Mouse (Mus musculus): ENCODE data around the gene Siva1.

Gene Siva1

DNA sequence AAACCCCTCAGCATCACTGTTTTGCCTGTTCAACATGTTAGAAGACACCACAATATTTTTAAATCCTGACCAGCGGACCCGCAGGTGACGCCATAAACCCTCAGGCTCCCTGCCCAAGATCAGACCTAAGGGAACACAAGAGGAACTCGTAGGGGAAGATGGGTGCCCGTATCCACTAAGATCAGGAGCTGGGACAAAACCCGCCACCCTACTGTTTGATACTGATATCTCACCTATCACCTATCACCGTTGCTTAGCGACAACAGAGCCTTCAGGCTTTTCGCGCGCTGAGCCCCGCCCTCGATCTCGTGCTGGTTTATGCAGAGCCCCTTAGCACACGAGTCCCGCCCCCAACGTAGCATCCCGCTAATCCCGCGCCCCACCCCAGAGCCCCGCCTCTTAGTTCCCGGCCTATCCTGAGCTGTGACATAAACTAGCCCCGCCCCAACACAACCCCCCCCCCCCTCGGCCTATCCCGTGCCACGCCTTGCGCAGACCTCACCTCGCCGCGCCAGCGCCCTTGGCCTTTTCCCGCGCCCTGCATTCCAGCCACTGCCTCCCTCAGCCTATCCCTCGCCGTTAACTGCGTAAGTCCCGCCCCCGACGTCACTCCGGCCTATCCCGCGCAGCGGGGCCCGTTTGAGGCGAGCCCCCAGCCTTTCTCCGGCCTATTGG lies at the start of gene Siva1:
TSS of gene Siva1 (plus strand) at position 500 of the 675 bp plus-strand sequence.
- peak; percentile 99 for DNase-seq

DNA sequence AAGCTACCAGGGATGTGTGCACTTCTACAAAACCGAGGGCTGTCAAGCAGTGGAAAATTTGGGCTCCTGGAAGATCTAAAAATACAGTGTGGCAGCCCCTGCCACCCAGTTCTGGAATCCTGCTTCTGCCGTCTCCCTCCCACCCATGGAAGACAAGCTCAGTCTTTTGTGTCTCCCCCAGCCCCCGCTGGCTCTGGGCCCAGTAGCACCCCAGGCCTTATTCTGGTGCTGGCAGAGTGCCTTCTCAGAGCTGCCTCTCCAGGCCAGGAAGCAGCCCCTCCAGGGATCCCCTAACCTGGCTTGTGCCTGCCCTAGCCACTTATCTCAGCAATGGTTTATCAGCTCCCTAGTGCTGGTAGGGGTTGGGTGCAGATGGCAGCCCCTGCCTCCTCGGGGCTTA lies 49.5 kb upstream of the Siva1 start:
- DNase-seq = no peak

GRCm38 (mm10) chr12:112595626-112596025 lies 48.9 kb upstream of the Siva1 start:
- DNase-seq = no peak

- no peak for DNase-seq
Measured at GRCm38 (mm10) chr12:112596454-112596853, 48.0 kb upstream of the Siva1 start.

- DNase-seq = no peak
Measured at GRCm38 (mm10) chr12:112596891-112597500, 47.5 kb upstream of the Siva1 start.

GRCm38 (mm10) chr12:112597618-112598017 lies 46.9 kb upstream of the Siva1 start:
- no peak for DNase-seq

GRCm38 (mm10) chr12:112599198-112599597 lies 45.3 kb upstream of the Siva1 start:
- DNase-seq = peak; percentile 72

DNA sequence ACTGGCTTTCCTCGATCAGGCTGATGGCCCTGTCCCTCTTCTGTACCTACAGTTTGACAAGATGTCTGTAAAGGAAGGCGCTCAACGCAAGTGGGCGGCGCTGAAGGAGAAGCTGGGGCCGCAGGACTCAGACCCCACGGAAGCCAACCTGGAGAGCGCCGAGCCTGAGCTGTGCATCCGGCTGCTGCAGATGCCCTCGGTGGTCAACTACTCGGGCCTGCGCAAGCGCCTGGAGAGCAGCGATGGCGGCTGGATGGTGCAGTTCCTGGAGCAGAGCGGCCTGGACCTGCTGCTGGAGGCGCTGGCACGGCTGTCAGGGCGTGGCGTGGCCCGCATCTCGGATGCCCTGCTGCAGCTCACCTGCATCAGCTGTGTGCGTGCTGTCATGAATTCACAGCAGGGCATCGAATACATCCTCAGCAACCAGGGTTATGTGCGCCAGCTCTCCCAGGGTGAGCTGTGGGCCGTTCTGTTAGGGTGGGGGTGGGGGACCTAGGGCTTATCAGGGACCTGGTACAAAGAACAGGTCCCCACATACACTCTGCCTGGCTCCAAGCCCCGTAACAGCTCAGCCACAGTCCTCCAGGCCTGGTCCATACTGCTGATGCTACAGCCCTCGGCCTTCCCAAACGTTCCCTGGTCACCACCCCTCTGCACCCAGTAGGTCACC lies 44.4 kb upstream of the Siva1 start:
- no peak for DNase-seq

- no peak for DNase-seq
Measured at GRCm38 (mm10) chr12:112604022-112604421, 40.5 kb upstream of the Siva1 start.

GRCm38 (mm10) chr12:112604709-112605649 lies 39.5 kb upstream of the Siva1 start:
- peak; percentile 62 for DNase-seq

GRCm38 (mm10) chr12:112605766-112606165 lies 38.7 kb upstream of the Siva1 start:
- peak; percentile 71 for DNase-seq

DNA sequence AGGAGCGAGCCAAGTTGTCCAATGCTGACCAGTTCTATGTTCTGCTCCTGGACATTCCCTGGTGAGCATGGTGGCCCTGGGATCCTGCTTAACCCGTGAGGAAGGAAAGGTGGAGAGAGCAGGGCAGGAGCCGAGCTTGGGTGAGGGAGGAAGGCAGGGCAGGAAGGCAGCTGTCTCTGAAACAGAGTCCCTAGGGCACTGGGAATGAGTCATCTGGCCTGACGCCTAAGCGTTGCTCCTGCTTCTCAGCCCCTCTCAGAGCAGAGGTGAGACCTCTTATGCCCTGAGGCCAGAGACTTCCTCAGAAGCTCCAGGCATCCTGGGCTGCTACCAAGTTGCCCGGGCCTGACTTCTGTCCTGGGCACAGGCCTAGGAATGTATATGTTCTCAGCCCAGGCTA lies 37.5 kb upstream of the Siva1 start:
- no peak for DNase-seq

GRCm38 (mm10) chr12:112609031-112609430 lies 35.4 kb upstream of the Siva1 start:
- no peak for DNase-seq

DNA sequence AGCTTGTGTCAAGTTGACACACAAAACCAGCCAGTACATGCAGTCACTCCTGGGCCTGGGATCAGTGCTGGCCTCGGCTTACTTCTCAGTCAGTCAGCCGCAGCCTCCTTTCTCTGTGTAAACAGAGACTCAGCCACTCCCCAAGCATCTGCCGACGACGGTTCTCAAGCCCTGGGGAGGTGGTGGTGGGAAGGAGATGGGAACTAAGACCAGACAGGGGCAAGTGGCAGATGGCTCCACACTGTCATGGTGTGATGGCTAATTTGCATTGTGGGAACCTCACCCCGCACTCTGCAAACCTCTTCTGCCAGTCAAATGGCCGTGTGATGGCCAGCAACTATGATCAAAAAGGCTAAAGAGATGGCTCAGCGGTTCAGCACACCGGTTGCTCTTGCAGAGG lies 27.8 kb upstream of the Siva1 start:
- DNase-seq = no peak

DNA sequence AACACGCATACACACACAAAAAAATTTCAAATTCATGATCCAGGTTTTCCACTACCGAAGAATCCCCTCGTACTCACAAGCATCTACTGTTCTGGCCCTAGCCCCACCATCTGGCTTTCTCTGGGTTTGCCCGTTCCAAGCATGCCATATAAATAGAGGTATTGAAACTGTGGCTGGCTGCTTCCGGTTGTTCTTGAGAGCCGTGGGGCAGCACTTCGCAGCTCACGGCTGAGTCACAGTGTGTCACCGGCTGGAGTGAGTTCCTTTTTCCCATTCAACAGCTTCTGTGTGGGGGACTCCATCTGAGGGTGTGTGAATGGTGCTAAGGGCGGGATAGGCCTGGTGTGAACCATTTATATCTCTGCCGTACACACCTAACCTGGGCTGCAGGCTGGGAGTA lies 27.3 kb upstream of the Siva1 start:
- DNase-seq = no peak

DNA sequence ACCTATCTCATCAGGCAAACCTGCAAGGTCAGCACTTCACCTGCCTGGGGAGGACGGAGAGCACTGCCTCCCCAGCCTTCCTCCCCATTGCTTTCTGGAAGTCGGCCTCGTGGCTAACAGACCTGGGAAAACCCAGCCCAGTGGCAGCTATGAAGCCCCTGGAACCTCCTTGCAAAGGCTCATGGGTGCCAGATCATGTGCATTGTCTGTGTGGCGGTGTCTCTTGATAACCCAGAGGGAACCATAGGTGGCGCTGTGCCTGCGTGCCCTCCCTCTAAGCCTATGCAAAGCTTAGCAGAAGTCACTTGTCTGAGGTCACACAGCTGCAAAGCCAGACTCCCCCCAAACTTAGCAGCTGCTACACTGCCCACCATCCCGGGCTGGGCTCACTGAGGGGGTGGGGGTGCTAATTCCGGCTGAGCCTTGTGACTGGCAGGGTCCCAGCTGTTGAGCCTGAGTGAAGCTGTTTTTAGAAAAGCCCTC lies 26.5 kb upstream of the Siva1 start:
- peak; percentile 68 for DNase-seq

DNA sequence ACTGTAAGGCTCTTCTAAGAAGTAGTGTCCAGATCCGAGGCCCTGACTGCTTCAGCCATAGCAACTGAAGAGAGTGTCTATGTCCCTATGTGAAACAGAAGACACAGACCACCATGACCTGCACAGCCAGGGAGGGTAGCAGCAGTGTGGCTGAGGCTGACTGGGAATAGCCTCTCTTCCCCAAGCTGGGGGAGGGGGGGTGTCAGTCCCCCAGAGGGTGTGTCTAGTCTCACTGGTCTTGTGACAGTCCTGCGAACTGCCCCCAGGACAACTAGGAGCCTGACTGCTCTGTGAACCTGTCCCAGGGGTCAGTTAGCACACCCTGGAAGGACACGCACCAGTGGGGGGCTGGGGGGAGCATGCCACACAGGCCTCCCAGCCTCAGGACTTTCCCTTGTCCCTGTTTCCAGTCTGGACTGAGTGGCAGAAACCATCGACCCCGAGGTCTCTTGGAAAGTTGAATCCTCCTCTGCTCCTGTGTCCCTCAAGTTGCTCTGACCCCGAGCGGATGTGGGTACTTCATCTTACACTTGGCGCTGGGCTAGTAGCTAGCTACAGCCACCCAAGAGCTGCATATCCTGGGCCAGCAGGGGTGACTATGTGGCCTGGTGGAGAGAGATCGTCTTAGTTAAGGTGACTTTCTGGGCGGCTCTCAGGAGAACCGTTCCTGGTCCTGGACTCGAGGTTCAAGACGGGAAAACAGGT lies 25.3 kb upstream of the Siva1 start:
- no peak for DNase-seq

DNA sequence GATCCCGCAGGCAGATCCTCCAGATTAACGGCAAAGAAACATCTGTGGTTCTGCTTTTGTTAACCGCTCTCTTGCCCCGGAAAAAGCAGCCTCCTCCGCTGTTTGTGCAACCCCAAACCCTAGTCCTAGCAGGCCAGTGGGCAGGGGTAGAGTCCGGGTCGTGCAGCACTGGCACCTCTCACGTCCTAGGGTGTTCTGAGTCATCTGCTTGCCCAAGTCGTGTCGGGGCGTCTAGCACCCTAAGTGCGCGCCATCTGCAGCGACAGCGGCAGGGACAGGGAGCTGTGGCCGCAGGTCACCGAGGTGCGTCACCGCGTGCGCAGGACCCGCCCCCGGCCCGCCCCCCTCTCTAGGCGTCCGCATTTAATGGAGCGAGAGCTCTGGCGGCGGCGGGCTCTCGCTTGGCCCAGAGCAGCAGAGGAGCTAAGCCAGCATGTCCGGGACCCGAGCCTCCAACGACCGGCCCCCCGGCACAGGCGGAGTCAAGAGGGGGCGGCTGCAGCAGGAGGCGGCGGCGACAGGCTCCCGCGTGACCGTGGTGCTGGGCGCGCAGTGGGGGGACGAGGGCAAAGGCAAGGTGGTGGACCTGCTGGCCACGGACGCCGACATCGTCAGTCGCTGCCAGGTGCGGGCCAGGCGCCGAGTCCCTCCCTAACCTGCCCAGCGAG lies 24.7 kb upstream of the Siva1 start, which contains the start of gene Adssl1:
TSS of gene Adssl1 (plus strand) at position 360 of the 668 bp plus-strand sequence.
- DNase-seq = peak; percentile 75

DNA sequence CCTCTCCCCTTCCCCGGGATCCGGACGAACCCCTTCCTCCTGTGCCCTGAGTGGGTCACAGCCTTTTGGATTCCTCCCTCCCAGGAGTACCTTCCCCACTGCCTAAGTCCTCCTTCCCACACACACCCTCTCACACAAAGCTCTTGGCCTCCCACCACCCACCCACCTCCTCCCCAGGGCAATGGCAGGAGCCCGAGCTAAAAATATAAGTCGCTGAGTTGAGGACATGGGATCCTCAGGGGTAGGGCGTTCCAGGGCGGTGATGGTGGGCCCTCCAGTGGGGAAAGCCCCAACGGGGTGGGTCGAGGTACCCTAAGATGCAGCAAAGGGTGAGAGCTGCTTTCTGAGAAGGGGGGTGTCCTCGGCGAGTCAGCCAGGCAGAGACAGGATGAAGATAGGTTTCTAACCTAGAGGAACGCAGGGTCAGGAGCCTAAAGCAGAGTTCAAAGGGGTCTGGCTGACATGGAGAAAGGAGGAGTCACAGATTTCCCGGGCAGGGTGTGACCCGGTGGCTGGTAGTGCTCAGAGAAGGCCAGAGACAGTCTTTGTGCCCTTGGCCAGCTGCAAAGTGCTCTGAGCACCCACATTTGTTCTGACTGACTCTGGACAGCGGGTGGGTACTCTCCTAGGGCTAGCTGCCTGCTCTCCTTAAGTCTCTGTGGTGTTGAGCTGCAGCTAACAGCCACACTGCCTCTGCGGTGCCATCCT lies 24.0 kb upstream of the Siva1 start:
- DNase-seq = no peak

GRCm38 (mm10) chr12:112621900-112622299 lies 22.6 kb upstream of the Siva1 start:
- no peak for DNase-seq

- peak; percentile 78 for DNase-seq
Measured at GRCm38 (mm10) chr12:112623742-112624141, 20.7 kb upstream of the Siva1 start.
